Mouse (Mus musculus): Measurements from ENCODE around the gene Foxi3. TPM values are rescaled to one million over a fixed set of nuclear protein-coding genes. Genes with fewer than 3 reads are reported as not detected.

The Foxi3 gene
- not detected for polyA plus RNA-seq (2014; fragmentation: Illumina TruSeq; extraction: RNeasy Lipid Tissue Mini Kit (QIAGEN cat#74804); ENCODE audit: low read depth, low replicate concordance)

GRCm38 (mm10) chr6:70956285-70956912, at the start of gene Foxi3:
TSS of gene Foxi3 (plus strand) at chr6:70956531.

GRCm38 (mm10) chr6:70918827-70919226, 37.5 kb upstream of the Foxi3 start, which contains the start of gene Tex37:
TSS of gene Tex37 (minus strand) at chr6:70918927.

Other genes with a start within 250 kb of the Foxi3 start
- gene Rpia, start 164.3 kb upstream of the Foxi3 start, polyA plus RNA-seq (2014; fragmentation: Illumina TruSeq; extraction: RNeasy Lipid Tissue Mini Kit (QIAGEN cat#74804); ENCODE audit: low read depth, low replicate concordance), result 11.4 TPM
- gene Eif2ak3, start 112.0 kb upstream of the Foxi3 start, polyA plus RNA-seq (2014; fragmentation: Illumina TruSeq; extraction: RNeasy Lipid Tissue Mini Kit (QIAGEN cat#74804); ENCODE audit: low read depth, low replicate concordance), result 14.8 TPM
- gene Tex37, start 37.6 kb upstream of the Foxi3 start, polyA plus RNA-seq (2014; fragmentation: Illumina TruSeq; extraction: RNeasy Lipid Tissue Mini Kit (QIAGEN cat#74804); ENCODE audit: low read depth, low replicate concordance), result not detected
- 6.0 TPM for gene Thnsl2, start 187.9 kb downstream of the Foxi3 start, polyA plus RNA-seq (2014; fragmentation: Illumina TruSeq; extraction: RNeasy Lipid Tissue Mini Kit (QIAGEN cat#74804); ENCODE audit: low read depth, low replicate concordance)
- not detected for gene Fabp1, start 243.3 kb downstream of the Foxi3 start, polyA plus RNA-seq (2014; fragmentation: Illumina TruSeq; extraction: RNeasy Lipid Tissue Mini Kit (QIAGEN cat#74804); ENCODE audit: low read depth, low replicate concordance)